Mouse (Mus musculus) forebrain, embryonic 15.5 days (tissue): ENCODE results near the gene Rhebl1. TPM values are rescaled to one million over a fixed set of nuclear protein-coding genes. Genes with fewer than 3 reads are reported as not detected.

Source experiments
- ATAC-seq: fragments of 200-750 bp; cut with Nextera tagmentation; replicated peaks from 2 replicates; pipeline ENCODE4 v1.8.0; 2017; ENCODE audit warnings: mild to moderate bottlenecking, moderate TSS enrichment, moderate library complexity
- H3K27ac ChIP-seq: fragments of 300-500 bp; sonication (generic); replicated peaks from 2 replicates; pipeline ENCODE4 v1.5.1; 2015; ENCODE audit warnings: mild to moderate bottlenecking, inconsistent platforms
- H3K27me3 ChIP-seq: fragments of 300-500 bp; sonication (generic); 2 replicates; pipeline ENCODE4 v1.6.1; 2015; ENCODE audit warnings: inconsistent platforms
- H3K36me3 ChIP-seq: fragments of 300-500 bp; sonication (generic); 2 replicates; pipeline ENCODE4 v1.6.1; 2015; ENCODE audit warnings: mild to moderate bottlenecking, inconsistent platforms
- H3K4me1 ChIP-seq: fragments of 300-500 bp; sonication (generic); 2 replicates; pipeline ENCODE4 v1.6.1; 2015; ENCODE audit warnings: inconsistent platforms
- H3K4me2 ChIP-seq: fragments of 300-500 bp; sonication (generic); replicated peaks from 2 replicates; pipeline ENCODE4 v1.6.1; 2015; ENCODE audit warnings: mild to moderate bottlenecking, inconsistent platforms
- H3K4me3 ChIP-seq: fragments of 300-500 bp; sonication (generic); 2 replicates; pipeline ENCODE4 v1.5.1; 2015; ENCODE audit warnings: mild to moderate bottlenecking, inconsistent platforms
- H3K9ac ChIP-seq: fragments of 300-500 bp; sonication (generic); replicated peaks from 2 replicates; pipeline ENCODE4 v1.6.1; 2015; ENCODE audit warnings: mild to moderate bottlenecking, inconsistent platforms
- H3K9me3 ChIP-seq: fragments of 300-500 bp; sonication (generic); 2 replicates; pipeline ENCODE4 v1.6.1; 2016; ENCODE audit warnings: inconsistent platforms
- WGBS: fragments of 180-500 bp; shearing (Covaris S2); methylation state at CpG from one replicate; pipeline ENCODE4 v1.1.7; 2015; ENCODE audit warnings: mixed read lengths; 5-methylcytosine and 5-hydroxymethylcytosine counted together
- polyA plus RNA-seq: library from polyadenylated mRNA; unstranded; fragments of >200 nt; fragmentation: Nextera tagmentation; extraction: Ambion mirVana; gene quantifications from 2 replicates; pipeline ENCODE4 v1.2.1, GENCODE M21; 2015

Rhebl1 gene
- polyA plus RNA-seq, 1 experiment from 2014 or later: 42.7 TPM

DNA sequence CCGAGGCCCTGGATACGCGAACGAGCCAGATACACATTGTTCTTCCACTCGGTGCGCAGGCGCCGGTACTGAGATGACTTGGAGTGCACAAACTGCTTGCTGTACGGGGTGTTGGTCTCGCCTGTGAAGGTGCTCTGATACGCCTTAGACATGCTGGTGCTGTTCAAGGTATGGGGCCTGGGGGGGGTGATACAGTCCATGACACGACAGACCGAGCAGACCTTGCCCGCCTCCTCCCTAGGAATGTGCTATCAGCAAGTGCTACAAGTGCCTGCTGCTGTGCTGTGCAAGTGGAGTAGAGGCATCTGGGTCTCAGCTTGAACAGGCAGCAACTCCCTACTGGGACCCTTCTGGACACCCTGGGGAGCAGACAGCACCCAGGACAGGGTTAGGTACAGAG lies 59.0 kb downstream of the Rhebl1 start:
- WGBS: 97% methylated on average over 14 of the region's 14 CpGs
- Histone ChIP-seq H3K4me2 (no peak overlapping the region), H3K9ac (no peak overlapping the region), H3K36me3 (peaks cover 68% of the 10 kb centered on the region), H3K27me3 (no peaks in the 10 kb centered on the region), H3K9me3 (no peaks in the 10 kb centered on the region), H3K4me3 (no peak overlapping the region), H3K27ac (no peak overlapping the region), H3K4me1 (peaks cover 4% of the 10 kb centered on the region)
- no peak for ATAC-seq

DNA sequence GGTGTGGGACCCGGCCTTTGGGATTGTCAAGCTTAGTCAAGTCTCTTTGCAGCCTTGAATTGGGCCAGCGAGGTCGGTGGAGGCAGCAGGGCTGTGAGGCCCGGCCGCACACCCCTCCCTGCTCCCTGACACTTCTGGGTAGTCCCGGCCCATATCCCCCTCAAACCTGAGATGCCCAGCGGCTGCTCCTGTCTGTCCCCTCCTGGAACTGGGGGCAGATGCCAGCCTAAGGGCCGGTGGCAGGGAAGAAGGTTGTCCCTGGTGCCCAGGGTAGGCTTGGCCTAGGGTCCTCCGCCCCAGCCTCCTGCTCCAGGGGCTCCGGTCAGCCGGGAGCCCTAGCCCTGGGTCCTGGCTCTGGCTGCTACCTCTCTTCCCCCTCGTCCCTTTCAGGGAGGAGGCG lies 60.3 kb downstream of the Rhebl1 start:
- H3K4me3 ChIP-seq: no peak overlapping the region
- H3K4me2 ChIP-seq: no peak overlapping the region
- H3K9me3 ChIP-seq: no peaks in the 10 kb centered on the region
- 88% methylated on average over 13 of the region's 13 CpGs for WGBS
- ATAC-seq: no peak
- no peak overlapping the region for H3K27ac ChIP-seq
- H3K4me1 ChIP-seq: peaks cover 16% of the 10 kb centered on the region
- H3K27me3 ChIP-seq: no peaks in the 10 kb centered on the region
- H3K9ac ChIP-seq: no peak overlapping the region
- peaks cover 56% of the 10 kb centered on the region for H3K36me3 ChIP-seq

DNA sequence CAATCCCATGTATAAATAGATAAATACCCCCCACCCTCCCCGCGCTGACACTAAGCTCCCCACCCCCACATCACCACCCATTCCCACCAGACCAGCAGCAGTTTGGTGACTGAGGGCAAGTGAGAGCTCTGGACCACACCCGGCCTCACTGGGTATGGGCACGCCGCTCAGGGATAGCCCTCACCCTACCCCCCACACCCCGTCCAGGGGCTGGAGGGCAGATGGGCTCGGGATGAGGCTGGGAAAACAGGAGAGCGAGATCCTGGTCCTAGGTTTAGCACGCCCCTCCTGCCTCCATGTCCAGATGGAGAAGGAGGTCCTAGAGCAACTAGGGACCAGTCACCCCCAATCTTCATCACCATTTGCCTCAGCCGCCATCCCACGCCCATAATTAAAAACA lies 61.1 kb downstream of the Rhebl1 start:
- H3K4me1 ChIP-seq: peaks cover 16% of the 10 kb centered on the region
- no peak overlapping the region for H3K27ac ChIP-seq
- no peak overlapping the region for H3K4me3 ChIP-seq
- H3K4me2 ChIP-seq: no peak overlapping the region
- no peak overlapping the region for H3K9ac ChIP-seq
- no peaks in the 10 kb centered on the region for H3K27me3 ChIP-seq
- WGBS: 89% methylated on average over 11 of the region's 11 CpGs
- peaks cover 48% of the 10 kb centered on the region for H3K36me3 ChIP-seq
- no peaks in the 10 kb centered on the region for H3K9me3 ChIP-seq
- no peak for ATAC-seq

DNA sequence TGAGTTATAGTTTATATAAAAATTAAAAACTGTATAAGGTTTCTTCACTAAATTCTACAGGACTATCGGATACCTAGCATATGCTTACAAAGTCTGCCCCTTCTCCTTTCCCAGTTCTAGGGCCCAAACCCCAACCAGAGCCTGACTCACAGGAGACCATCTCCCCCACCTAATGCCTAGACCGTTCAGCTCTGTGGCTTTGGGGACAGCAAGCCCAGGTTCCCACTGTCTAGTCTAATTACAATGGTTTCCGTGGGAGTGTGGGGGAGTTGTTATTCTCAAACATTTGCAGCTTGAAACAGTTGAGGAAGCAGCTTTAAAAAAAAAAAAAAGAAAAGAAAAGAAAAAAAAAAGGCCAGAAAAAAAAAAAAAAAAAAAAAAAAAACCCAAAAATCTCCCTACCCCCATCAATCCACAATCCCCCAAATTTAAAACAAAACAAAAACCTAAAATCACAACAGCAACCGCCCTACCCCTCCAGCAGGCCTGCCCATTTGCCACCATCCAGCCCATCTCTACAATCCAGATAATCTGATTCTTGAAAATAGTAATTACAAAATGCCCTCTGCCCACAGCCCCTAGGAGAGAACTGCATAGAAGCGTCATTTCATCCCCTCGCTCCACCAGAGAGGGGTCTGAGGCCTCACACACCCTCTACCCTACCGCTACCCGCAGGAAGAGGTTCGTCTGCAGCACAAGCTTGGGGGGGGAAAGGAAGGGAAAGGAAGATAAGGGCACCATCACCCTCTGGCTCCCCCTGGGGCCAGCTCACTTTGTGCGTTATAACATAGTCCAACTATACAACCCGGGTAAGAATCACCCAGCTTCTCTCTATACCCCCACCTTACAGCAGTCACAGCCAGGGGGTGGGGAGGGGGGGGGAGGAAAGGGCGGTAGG lies 61.9 kb downstream of the Rhebl1 start:
- WGBS: 64% methylated on average over 12 of the region's 12 CpGs
- H3K27me3 ChIP-seq: no peaks in the 10 kb centered on the region
- H3K9ac ChIP-seq: no peak overlapping the region
- peaks cover 42% of the 10 kb centered on the region for H3K36me3 ChIP-seq
- no peak overlapping the region for H3K4me2 ChIP-seq
- H3K4me1 ChIP-seq: peaks cover 16% of the 10 kb centered on the region
- 0 out of 2 replicates have a peak overlapping the region, but pooled peaks have one; percentile 9 for H3K27ac ChIP-seq
- no peak overlapping the region for H3K4me3 ChIP-seq
- no peak for ATAC-seq
- no peaks in the 10 kb centered on the region for H3K9me3 ChIP-seq

DNA sequence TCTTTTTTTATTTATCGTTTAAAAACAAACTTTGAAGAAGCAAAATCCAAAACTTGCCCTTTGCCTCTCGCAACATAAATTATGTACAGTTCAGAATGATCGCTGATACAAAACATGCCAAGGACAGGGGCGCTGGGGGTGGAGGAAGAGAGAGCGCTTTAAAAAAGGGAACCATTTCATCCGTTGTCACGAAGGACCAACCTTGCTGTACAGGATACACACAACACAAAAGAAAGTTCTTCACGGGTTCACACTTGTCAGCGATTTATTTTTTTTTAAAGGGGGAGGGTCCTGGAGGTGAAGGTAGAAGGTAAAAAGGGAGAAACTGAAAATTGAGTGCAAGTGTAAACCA lies 62.7 kb downstream of the Rhebl1 start:
- H3K9me3 ChIP-seq: no peaks in the 10 kb centered on the region
- H3K36me3 ChIP-seq: peaks cover 35% of the 10 kb centered on the region
- H3K27me3 ChIP-seq: no peaks in the 10 kb centered on the region
- WGBS: 18% methylated on average over 9 of the region's 9 CpGs
- peak overlapping the region; percentile 81 for H3K4me2 ChIP-seq
- H3K4me3 ChIP-seq: peak overlapping the region; percentile 72
- H3K27ac ChIP-seq: peak overlapping the region; percentile 85
- peak overlapping the region; percentile 64 for H3K9ac ChIP-seq
- H3K4me1 ChIP-seq: peaks cover 16% of the 10 kb centered on the region
- peak; percentile 35 for ATAC-seq

DNA sequence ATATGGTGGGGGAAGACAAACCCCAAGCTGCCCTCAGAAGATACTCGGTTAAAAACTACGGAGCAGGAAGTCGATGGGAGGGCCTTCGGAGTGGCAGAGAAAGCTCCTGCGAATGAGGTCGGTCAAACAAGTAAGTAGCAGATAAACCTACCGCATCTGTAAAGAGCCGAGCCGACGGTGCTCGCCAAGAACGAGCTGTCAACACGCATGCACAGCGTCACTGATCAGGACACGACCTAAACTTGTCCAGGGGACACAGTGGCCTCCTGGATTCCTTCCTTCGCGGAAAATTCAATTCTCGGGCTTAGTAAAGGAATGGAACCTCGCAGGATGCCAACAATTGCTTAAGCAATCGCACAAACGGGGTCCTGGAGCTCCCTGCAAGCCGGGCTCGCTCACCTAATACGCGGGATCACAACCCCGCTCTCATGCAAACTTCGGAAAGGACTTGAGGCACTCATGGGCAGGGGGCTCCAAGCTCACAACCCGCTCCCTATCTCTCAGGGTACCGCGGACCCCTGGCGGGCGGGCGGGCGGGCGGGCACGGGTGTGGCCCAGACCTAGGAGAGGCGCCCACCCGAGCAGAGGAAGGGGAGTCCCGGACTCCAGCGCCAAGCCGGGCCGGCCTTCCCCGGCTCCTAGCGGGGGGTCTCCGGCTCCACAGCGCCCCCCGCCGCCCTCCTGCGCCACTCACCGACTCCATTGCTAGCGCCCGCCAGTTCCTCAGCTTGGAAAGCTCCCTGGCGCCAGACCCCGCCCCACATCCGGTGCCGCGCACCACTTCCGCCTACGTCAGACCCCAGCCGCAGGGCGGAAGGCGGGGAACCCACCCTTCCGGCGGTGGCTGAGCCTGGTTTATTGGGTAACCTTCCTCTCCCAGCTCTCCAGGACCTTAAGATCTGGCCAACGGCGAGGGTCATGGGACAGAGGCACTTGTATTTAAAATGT lies 63.3 kb downstream of the Rhebl1 start, which contains the start of gene Prkag1:
TSS of gene Prkag1 (minus strand) at position 786 of the 948 bp plus-strand sequence.
- WGBS: under 1% methylated on average over 56 of the region's 66 CpGs
- H3K9me3 ChIP-seq: no peaks in the 10 kb centered on the region
- H3K4me2 ChIP-seq: peak within 1 kb of the TSS; percentile 81
- H3K4me3 ChIP-seq: peak within 1 kb of the TSS; percentile 72
- peak within 1 kb of the TSS; percentile 64 for H3K9ac ChIP-seq
- H3K36me3 ChIP-seq: peaks cover 28% of the 10 kb centered on the region
- H3K27ac ChIP-seq: peak within 1 kb of the TSS; percentile 85
- peaks cover 16% of the 10 kb centered on the region for H3K4me1 ChIP-seq
- H3K27me3 ChIP-seq: no peaks in the 10 kb centered on the region
- ATAC-seq: peak; percentile 98

Other genes with a start within 250 kb of the Rhebl1 start
- 23.5 and 25.0 TPM in 2 replicates for gene Ddx23, start 231.6 kb downstream of the Rhebl1 start, polyA plus RNA-seq
- gene Rnd1, start 217.1 kb downstream of the Rhebl1 start, polyA plus RNA-seq: 11.0 and 12.8 TPM in 2 replicates
- gene Ccdc65, start 186.3 kb downstream of the Rhebl1 start, polyA plus RNA-seq: 2.3 and 4.3 TPM in 2 replicates
- 3.5 and 3.6 TPM in 2 replicates for gene Fkbp11, start 166.3 kb downstream of the Rhebl1 start, polyA plus RNA-seq
- gene Arf3, start 131.3 kb downstream of the Rhebl1 start, polyA plus RNA-seq: 82.3 and 88.2 TPM in 2 replicates
- not detected in 2 replicates for gene Wnt10b, start 116.4 kb downstream of the Rhebl1 start, polyA plus RNA-seq
- gene Wnt1, start 104.7 kb downstream of the Rhebl1 start, polyA plus RNA-seq: 0.19 and 0.25 TPM in 2 replicates
- gene Ddn, start 85.0 kb downstream of the Rhebl1 start, polyA plus RNA-seq: 0.46 and 0.47 TPM in 2 replicates
- 89.0 and 91.7 TPM in 2 replicates for gene Prkag1, start 63.0 kb downstream of the Rhebl1 start, polyA plus RNA-seq
- 13.9 and 14.3 TPM in 2 replicates for gene Kmt2d, start 23.3 kb downstream of the Rhebl1 start, polyA plus RNA-seq
- 0.52 and 0.68 TPM in 2 replicates for gene Dhh, start 4.0 kb upstream of the Rhebl1 start, polyA plus RNA-seq
- gene Lmbr1l, start 23.7 kb upstream of the Rhebl1 start, polyA plus RNA-seq: 43.2 and 45.2 TPM in 2 replicates
- 1,138 and 1,204 TPM in 2 replicates for gene Tuba1b, start 40.0 kb upstream of the Rhebl1 start, polyA plus RNA-seq
- gene Gm49450, start 59.0 kb upstream of the Rhebl1 start, polyA plus RNA-seq: not detected in 2 replicates
- 14,933 and 15,115 TPM in 2 replicates for gene Tuba1a, start 59.2 kb upstream of the Rhebl1 start, polyA plus RNA-seq
- gene Tuba1c, start 135.4 kb upstream of the Rhebl1 start, polyA plus RNA-seq: 45.7 and 53.5 TPM in 2 replicates
- 0.97 and 1.3 TPM in 2 replicates for gene Prph, start 160.6 kb upstream of the Rhebl1 start, polyA plus RNA-seq
- gene Troap, start 180.0 kb upstream of the Rhebl1 start, polyA plus RNA-seq: 19.8 and 24.8 TPM in 2 replicates
- 0.28 and 0.33 TPM in 2 replicates for gene C1ql4, start 193.3 kb upstream of the Rhebl1 start, polyA plus RNA-seq
- 0.46 and 0.53 TPM in 2 replicates for gene Dnajc22, start 198.6 kb upstream of the Rhebl1 start, polyA plus RNA-seq
- gene Spats2, start 231.4 kb upstream of the Rhebl1 start, polyA plus RNA-seq: 42.9 and 43.7 TPM in 2 replicates